Mouse (Mus musculus) kidney, adult 2 months (tissue): Measurements from ENCODE around the gene Sycp3.

ENCODE experiments used
- CTCF ChIP-seq: fragments of 200-500 bp; conservative IDR thresholded peaks from 2 replicates; pipeline ENCODE4 v1.5.1; 2011; ENCODE audit warnings: low read depth, mild to moderate bottlenecking, control low read depth, low read length, moderate library complexity, mixed read lengths; ENCODE audit not compliant: insufficient read depth, insufficient read length
- POLR2A ChIP-seq: fragments of 200-500 bp; IDR thresholded peaks from one replicate; pipeline ENCODE4 v1.6.1; 2011; ENCODE audit warnings: low read depth, low read length, control low read depth

- TF ChIP-seq POLR2A (no peak), CTCF (no peak)
Observed at GRCm38 (mm10) chr10:88502919-88503318, 43.5 kb downstream of the Sycp3 start.
